Mouse (Mus musculus) C2C12 (cell line): ENCODE measurements at regions not wholly inside any gene's neighbourhood (a gene's known extent, or its start where the extent isn't known, plus 50 kb on each side); places are given as distances from the start of the nearest gene placed in this dataset.

Source experiments
- CEBPB ChIP-seq: IDR thresholded peaks from one replicate; pipeline ENCODE4 v1.6.1; 2011; ENCODE audit warnings: low read depth, mild to moderate bottlenecking, control low read depth, moderate library complexity
- CTCF ChIP-seq: IDR thresholded peaks from one replicate; pipeline ENCODE4 v1.5.1; 2011; ENCODE audit not compliant: control insufficient read depth, insufficient read depth, insufficient read length
- MAX ChIP-seq: IDR thresholded peaks from one replicate; pipeline ENCODE4 v1.6.1; 2011; ENCODE audit warnings: mild to moderate bottlenecking, control low read depth
- MYOD1 ChIP-seq: IDR thresholded peaks from one replicate; pipeline ENCODE4 v1.6.1; 2011; ENCODE audit warnings: low read depth; ENCODE audit not compliant: control insufficient read depth, insufficient read length
- USF1 ChIP-seq: IDR thresholded peaks from one replicate; pipeline ENCODE4 v1.6.1; 2011; ENCODE audit warnings: low read depth, mild to moderate bottlenecking, control low read depth, moderate library complexity

DNA sequence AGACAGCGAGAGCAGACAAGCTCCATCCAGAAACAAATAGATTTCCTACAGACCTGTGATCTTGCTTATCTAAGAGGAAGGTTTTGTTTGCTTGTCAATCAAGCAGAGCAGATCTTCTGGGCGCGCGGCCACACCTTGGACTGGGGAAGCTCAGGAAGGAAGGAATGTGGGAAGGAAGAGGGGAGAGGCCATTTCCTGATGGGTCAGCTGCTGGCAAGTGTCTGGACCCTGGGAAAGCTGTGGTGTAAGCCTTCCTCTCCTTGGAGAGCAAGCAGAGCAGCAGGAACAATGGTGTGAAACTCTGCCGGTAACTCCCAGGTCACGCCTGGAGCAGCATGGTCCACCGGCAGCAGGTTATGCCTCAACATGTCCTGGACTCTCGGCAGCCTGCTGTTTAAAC is 287.7 kb upstream of the Actbl2 start:
- TF ChIP-seq CTCF (no peak), USF1 (no peak), MYOD1 (no peak), MAX (no peak), CEBPB (no peak)
